Mouse (Mus musculus): Measurements from ENCODE around the gene Gm11541. TPM values are rescaled to one million over a fixed set of nuclear protein-coding genes. Genes with fewer than 3 reads are reported as not detected.

The Gm11541 gene
- not detected in 2 replicates for polyA plus RNA-seq (2012; ENCODE audit: insufficient read depth, insufficient read length, missing spikeins)

DNA sequence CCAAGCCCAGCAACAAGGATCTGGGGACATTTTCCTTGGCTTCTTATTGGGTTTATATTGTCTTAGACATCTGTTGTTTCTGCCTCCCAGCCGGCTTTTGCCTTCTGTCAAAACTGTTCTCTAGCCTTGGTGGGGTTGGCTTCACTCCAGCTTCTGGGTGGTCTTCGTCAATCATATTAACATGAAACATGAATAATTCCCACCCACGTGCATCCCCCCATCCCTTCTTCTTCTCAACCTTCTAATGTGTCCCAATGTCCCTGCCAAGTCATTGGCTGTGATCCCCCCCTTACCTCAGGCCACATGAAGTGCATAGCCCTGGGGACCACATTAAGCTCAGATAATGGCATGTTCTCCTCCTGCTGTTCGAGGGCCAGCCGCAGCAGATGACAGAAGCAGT lies at the start of gene Gm11541:
Gm11541 (minus strand) TSS at position 28 of the 400 bp plus-strand sequence.
- Histone ChIP-seq H3K27ac (replicated peaks; ENCODE audit: low read depth, low read length) (no peak within 1 kb of the TSS), H3K4me3 (ENCODE audit: insufficient read depth, low read depth, low read length) (no peak within 1 kb of the TSS)

DNA sequence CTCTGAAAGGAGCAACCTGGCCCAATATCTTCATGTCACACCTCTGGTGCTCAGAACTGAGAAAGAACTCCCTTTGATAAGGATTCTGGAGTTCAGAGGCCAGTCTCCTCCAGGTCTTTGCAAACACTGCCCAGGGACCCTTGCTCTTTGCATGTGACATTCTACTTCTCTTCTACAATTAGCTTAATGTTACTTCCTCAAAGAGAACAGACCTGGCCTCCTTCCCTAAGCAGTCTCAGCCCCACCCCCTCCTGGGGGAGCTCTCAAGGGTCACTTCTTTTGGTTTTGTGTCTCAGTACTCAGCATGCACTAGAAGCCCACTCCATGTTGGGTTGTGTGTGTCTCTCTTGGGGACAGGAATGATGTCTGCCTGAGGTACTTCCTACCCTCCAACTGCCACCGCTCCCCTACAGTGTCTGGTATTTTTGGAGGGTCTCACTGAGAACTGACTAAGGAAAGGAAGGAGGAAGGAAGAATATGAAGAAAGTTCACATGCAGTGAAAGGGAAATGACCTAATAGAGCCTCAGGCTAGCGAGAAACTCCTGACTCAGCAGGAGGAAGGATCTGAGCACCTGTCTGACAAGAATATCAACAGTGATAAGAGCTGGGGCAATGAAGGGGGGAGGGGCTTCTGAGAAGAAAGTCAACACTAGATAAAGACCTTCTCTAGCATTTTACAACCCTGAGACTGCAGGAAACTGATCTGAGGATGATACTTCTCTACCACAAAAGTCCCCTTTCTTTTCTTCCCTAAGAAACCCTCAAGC lies 48.8 kb upstream of the Gm11541 start:
- Histone ChIP-seq H3K4me1 (ENCODE audit: control insufficient read depth, insufficient read depth, insufficient read length, low read length) (no peaks in the 10 kb centered on the region), H3K27ac (replicated peaks; ENCODE audit: low read depth, low read length) (no peak overlapping the region)

More for the DNA sequence above, at the start of gene Gm11541:
- peaks cover 4% of the 10 kb centered on the region; the same call in 1 of the 2 replicates for H3K4me1 ChIP-seq (ENCODE audit: control insufficient read depth, insufficient read depth, insufficient read length, low read length)

DNA sequence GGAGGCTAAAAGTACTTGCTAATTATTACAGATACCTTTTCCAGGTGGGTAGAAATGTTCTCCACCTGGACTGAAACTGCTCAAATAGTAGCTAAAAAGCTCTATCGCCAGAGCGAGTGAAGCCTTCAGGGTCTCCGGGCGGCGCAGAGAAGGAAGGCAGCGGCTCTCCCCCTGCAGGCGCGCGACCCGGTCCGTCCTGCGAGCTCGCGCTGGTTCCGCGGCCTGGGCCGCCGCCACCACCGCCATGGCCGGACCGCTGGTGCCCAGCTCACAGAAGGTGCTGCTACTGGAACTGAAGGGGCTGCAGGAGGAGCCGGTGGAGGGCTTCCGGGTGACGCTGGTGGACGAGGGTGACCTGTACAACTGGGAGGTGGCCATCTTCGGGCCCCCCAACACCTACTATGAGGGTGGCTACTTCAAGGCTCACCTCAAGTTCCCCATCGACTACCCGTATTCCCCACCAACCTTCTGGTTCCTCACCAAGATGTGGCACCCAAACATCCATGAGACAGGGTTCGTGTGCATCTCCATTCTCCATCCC lies 37.5 kb upstream of the Gm11541 start, which contains the start of gene Cdc34b:
Cdc34b (plus strand) TSS at position 51 of the 541 bp plus-strand sequence.
- Histone ChIP-seq H3K4me1 (ENCODE audit: control insufficient read depth, insufficient read depth, insufficient read length, low read length) (no peaks in the 10 kb centered on the region), H3K4me3 (ENCODE audit: insufficient read depth, low read depth, low read length) (no peak within 1 kb of the TSS), H3K27ac (replicated peaks; ENCODE audit: low read depth, low read length) (no peak within 1 kb of the TSS)

More for the DNA sequence above, 48.8 kb upstream of the Gm11541 start:
- no peak overlapping the region for H3K4me3 ChIP-seq (ENCODE audit: insufficient read depth, low read depth, low read length)

DNA sequence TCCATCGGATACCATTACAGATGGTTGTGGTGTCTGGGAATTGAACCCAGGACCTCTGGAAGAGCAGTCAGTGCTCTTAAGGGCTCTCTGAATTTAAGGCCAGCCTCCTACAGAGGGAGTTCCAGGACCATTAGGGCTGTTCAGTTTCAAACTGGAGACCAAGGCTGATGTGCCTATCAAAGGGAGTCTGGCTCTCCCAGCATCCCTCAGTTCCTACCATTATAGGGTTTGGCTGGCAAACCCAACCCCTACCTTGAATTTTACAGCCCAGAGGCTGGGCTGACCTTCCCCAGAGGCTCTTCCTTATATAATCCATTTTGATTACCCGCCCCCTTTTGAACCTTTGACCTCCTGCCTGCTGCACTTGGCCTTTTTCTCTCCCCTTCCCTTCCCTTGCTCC lies 31.4 kb upstream of the Gm11541 start:
- no peak overlapping the region for H3K4me3 ChIP-seq (ENCODE audit: insufficient read depth, low read depth, low read length)
- no peak overlapping the region for H3K27ac ChIP-seq (replicated peaks; ENCODE audit: low read depth, low read length)
- H3K4me1 ChIP-seq (ENCODE audit: control insufficient read depth, insufficient read depth, insufficient read length, low read length): no peaks in the 10 kb centered on the region

DNA sequence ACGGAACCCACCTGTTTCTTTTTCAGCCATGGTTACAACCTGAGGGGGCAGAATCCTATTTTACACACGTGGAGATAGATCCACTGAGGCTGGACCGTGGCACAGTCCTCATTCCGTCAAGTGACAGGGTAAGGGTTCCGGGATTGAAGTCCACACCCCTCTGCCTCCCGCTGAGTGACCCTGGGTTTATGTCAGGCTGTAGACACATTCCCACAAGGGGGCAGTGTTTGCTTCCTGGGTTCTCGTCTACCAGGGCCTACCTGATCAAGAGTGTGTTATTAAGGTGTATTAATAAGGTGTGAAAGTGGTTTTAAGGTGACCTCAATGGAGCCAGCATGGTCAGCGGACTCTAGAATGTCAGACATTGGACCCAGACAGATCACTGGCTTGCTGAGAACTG lies 28.5 kb upstream of the Gm11541 start:
- H3K4me1 ChIP-seq (ENCODE audit: control insufficient read depth, insufficient read depth, insufficient read length, low read length): no peaks in the 10 kb centered on the region
- no peak overlapping the region for H3K27ac ChIP-seq (replicated peaks; ENCODE audit: low read depth, low read length)
- no peak overlapping the region for H3K4me3 ChIP-seq (ENCODE audit: insufficient read depth, low read depth, low read length)

DNA sequence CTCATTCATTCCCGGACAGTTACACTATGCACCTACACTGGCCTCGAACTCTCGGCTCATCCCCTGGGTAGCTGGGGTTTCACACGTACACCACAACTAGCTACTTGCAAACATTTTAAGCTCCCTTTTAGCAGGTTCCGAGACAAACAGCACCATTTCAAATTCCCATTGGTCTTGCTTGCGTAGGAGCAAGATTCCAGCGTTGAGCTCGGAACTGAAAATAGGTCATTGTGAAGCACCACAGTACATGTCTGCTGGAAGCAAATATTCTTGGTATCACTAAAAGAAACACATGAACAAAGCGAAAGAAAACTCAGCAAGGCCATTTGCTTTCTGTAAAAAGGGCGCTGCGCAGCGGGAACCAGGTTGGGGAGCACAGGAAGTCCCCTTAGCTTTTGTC lies 26.9 kb upstream of the Gm11541 start:
- H3K27ac ChIP-seq (replicated peaks; ENCODE audit: low read depth, low read length): no peak overlapping the region
- no peak overlapping the region for H3K4me3 ChIP-seq (ENCODE audit: insufficient read depth, low read depth, low read length)
- no peaks in the 10 kb centered on the region for H3K4me1 ChIP-seq (ENCODE audit: control insufficient read depth, insufficient read depth, insufficient read length, low read length)

DNA sequence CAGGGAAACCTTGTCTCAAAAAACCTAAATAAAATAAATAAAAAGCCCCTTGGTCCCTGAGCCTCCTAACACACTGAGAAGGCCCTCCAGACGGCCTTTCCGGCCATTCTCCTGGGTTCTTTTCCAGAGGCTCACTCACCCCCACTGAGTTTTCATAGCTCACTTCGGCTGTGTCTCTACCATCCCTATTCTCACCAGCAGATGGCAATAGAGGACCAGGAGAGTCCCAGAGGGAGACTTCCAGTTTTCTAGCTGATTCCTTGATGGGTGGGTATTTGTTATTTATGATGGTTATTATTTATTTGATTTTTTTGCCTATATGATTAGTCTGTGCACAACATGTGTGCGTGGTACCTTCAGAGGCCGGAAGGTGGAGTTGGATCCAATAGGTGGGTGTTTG lies 26.0 kb upstream of the Gm11541 start:
- no peak overlapping the region for H3K4me3 ChIP-seq (ENCODE audit: insufficient read depth, low read depth, low read length)
- no peak overlapping the region for H3K27ac ChIP-seq (replicated peaks; ENCODE audit: low read depth, low read length)
- no peaks in the 10 kb centered on the region for H3K4me1 ChIP-seq (ENCODE audit: control insufficient read depth, insufficient read depth, insufficient read length, low read length)

DNA sequence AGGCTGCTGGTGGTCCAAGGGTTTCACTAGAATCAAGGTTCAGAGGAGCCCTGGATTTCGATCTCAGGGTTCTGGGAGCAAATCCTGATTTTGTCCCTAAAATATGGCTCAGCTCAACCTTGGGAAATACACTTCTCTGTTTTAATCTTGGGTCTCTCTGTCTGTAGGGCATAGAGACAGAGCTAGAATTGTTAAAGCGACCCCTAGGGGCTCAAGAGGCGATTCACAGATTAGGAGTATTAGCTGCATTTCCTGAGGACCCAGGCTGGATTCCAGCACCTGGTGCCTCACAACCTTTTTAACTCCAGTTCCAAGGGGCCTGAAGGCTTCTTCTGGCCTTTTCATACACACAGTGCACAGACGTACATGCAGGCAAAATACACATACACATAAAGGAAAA lies 25.3 kb upstream of the Gm11541 start:
- no peak overlapping the region for H3K4me3 ChIP-seq (ENCODE audit: insufficient read depth, low read depth, low read length)
- H3K27ac ChIP-seq (replicated peaks; ENCODE audit: low read depth, low read length): no peak overlapping the region
- H3K4me1 ChIP-seq (ENCODE audit: control insufficient read depth, insufficient read depth, insufficient read length, low read length): no peaks in the 10 kb centered on the region

DNA sequence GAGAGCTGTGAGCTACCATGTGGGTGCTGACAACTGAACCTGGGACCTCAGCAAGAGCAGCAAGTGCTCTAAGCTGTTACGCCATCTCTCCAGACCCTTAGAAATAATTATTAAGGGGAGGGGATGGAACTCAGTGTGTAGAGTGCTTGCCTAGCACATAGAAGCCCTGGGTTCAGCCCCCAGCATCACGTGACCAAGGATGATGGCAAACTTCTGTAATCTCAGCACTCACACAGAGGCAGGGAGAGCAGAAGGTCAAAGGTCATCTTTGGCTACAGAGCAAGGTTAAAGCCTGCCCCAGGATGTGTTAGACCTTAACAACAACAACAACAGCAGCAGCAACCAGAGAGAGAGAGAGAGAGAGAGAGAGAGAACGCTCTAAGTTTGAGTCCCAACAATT lies 24.2 kb upstream of the Gm11541 start:
- Histone ChIP-seq H3K4me3 (ENCODE audit: insufficient read depth, low read depth, low read length) (no peak overlapping the region), H3K4me1 (ENCODE audit: control insufficient read depth, insufficient read depth, insufficient read length, low read length) (no peaks in the 10 kb centered on the region), H3K27ac (replicated peaks; ENCODE audit: low read depth, low read length) (no peak overlapping the region)

DNA sequence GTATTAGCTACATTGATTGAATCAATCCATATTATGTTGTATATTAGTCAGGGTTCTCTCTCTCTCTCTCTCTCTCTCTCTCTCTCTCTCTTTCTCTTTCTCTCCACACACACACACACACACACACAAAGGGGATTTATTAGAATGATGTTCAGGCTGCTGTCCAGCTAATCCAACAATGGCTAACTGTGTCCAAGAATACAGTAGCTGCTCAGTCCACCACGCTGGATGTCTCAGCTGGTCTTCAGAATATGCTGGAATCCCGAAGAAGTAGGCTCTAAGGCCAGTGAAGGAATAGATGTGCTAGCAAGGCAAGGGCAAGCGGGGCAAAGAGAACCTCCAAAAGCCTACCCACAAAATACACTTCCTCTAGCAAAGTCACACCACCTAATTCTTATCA lies 23.0 kb upstream of the Gm11541 start:
- no peak overlapping the region for H3K27ac ChIP-seq (replicated peaks; ENCODE audit: low read depth, low read length)
- no peak overlapping the region for H3K4me3 ChIP-seq (ENCODE audit: insufficient read depth, low read depth, low read length)
- H3K4me1 ChIP-seq (ENCODE audit: control insufficient read depth, insufficient read depth, insufficient read length, low read length): no peaks in the 10 kb centered on the region

DNA sequence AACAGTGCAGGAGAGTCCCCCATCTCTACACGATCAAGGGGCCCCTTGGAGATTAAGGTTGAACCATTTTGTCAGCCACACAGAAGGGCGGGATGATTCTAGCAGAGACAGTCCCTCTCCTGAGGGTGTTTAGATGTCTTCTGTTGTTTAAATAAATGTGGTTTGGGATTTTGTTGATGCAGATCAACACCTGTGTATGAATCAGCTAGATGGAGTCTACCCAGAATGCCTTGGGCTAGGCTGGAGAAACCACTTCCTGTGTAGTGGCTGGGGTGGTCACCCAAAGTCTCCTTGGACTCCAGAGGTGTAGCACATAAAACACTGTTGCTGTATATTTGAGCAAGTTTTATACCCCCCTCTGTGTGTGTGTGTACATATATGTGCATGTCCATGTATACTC lies 14.9 kb upstream of the Gm11541 start:
- H3K4me1 ChIP-seq (ENCODE audit: control insufficient read depth, insufficient read depth, insufficient read length, low read length): peaks cover 5% of the 10 kb centered on the region; the same call in 1 of the 2 replicates
- H3K27ac ChIP-seq (replicated peaks; ENCODE audit: low read depth, low read length): no peak overlapping the region
- no peak overlapping the region for H3K4me3 ChIP-seq (ENCODE audit: insufficient read depth, low read depth, low read length)

DNA sequence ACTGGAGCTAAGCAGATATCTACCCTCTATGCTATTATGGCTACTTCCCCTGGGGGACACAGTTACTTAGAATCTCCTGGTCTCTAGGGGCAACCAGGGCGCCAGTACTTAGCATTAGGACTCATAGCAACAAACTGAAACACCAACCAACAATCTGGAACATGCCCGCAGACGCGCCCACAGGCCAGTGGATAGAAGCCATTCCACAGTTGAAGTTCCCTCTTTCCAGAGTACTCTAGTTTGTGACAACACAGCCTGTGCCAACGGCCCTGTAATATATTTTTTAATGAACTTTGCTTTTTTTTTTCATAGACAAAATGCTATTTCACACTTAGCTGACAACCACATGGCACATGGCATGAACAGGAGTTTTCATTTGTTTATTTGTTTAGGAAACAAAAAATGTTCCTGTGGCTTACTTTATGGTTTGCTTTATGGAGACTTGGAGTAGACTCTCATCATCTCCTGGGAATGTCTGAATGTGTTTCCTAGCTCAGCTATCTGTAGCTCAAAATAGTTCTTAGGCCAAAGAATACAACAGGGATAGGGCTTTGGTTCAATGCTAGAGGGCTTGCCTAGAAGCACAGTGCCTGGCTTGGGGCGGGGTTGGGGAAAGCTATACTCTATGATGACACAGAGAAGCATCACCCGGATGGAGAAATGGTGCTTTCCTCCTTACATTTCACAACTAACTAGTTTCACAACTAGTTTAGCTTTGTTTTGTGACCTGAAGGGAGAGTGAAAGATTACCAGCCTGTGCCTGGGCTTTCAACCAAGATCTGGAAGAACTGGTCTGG lies 14.0 kb upstream of the Gm11541 start:
- Histone ChIP-seq H3K4me1 (ENCODE audit: control insufficient read depth, insufficient read depth, insufficient read length, low read length) (peaks cover 5% of the 10 kb centered on the region; the same call in 1 of the 2 replicates), H3K27ac (replicated peaks; ENCODE audit: low read depth, low read length) (no peak overlapping the region), H3K4me3 (ENCODE audit: insufficient read depth, low read depth, low read length) (no peak overlapping the region)

DNA sequence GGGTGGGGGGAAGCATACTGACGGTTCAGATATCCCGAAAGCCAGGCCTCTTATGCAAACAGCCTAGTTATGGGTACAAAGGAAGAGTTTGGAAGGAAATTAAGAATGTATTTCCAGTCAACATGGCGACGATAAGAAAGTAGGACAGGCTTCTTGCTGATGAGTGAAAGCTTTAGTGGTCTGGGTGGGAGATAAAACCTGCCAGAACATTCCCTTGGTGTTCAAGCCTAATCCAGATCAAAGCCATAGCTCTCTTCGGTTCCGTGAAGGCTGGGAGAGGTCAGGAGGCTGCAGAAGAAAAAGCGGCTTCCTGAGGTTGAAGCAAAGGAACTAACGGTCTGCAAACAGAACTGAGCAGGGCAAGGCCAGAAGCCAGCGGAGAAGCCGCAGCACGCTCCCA lies 12.9 kb upstream of the Gm11541 start:
- Histone ChIP-seq H3K4me1 (ENCODE audit: control insufficient read depth, insufficient read depth, insufficient read length, low read length) (peaks cover 5% of the 10 kb centered on the region; the same call in 1 of the 2 replicates), H3K27ac (replicated peaks; ENCODE audit: low read depth, low read length) (no peak overlapping the region), H3K4me3 (ENCODE audit: insufficient read depth, low read depth, low read length) (no peak overlapping the region)

DNA sequence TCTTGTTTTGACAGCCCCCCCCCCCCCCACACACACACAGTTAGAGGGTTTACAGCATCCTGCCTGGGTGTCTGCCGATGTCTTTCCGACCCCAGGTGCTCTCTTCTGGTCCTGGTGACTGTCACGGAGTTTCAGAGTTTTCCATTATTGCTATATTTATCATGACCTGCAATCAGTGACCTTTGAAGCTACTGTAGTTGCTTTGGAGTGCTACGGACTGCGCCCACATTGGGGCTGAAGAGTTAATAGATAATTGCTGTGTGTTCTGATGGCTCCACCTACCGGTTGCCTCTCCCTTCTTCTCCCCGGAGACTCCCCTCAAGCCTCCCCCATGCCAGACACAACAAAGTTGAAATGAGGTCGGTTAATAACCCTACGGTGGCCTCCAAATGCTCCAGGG lies 12.5 kb upstream of the Gm11541 start:
- peak overlapping the region; percentile 27; the same call in 1 of the 2 replicates for H3K4me3 ChIP-seq (ENCODE audit: insufficient read depth, low read depth, low read length)
- no peak overlapping the region for H3K27ac ChIP-seq (replicated peaks; ENCODE audit: low read depth, low read length)
- H3K4me1 ChIP-seq (ENCODE audit: control insufficient read depth, insufficient read depth, insufficient read length, low read length): peaks cover 5% of the 10 kb centered on the region; the same call in 1 of the 2 replicates

DNA sequence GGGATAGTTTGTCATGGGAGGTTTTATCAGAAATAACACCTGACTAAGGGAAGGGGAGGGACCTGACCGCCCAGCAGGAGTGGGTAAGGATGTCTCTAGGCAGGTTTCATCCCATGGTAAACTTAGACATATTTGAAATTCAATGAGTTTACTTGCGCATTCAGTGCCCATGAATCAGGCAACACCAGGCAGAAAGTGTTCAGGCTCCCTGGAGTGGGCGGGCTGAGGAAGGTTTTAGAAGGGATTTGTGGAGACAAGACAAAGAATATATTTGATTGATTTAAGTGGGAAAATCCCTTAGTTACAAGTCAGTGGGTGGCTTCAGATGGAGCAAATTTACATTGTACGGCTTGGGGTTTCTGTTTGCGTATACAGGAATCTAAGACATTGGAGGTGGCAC lies 11.3 kb upstream of the Gm11541 start:
- no peak overlapping the region for H3K27ac ChIP-seq (replicated peaks; ENCODE audit: low read depth, low read length)
- peaks cover 5% of the 10 kb centered on the region; the same call in 1 of the 2 replicates for H3K4me1 ChIP-seq (ENCODE audit: control insufficient read depth, insufficient read depth, insufficient read length, low read length)
- no peak overlapping the region for H3K4me3 ChIP-seq (ENCODE audit: insufficient read depth, low read depth, low read length)

Measured in brown adipose tissue, adult 24 weeks (tissue).